Mouse (Mus musculus) liver, adult 2 months (tissue): ENCODE results near the gene Rarres1.

ENCODE experiments used
- CTCF ChIP-seq: fragments of 200-500 bp; IDR thresholded peaks from 2 replicates; pipeline ENCODE4 v1.5.1; 2011; ENCODE audit warnings: low read depth, low read length, control low read depth
- POLR2A ChIP-seq: fragments of 200-500 bp; IDR thresholded peaks from 2 replicates; pipeline ENCODE4 v1.6.1; 2011; ENCODE audit warnings: low read length, control low read depth; ENCODE audit not compliant: insufficient read depth; ENCODE audit errors: extremely low read depth

GRCm38 (mm10) chr3:67490156-67490555 lies 25.2 kb downstream of the Rarres1 start:
- TF ChIP-seq CTCF (no peak), POLR2A (no peak)
